Mouse (Mus musculus) pancreas, adult 10 weeks (tissue): ENCODE measurements around the gene Gata3. TPM values are rescaled to one million over a fixed set of nuclear protein-coding genes. Genes with fewer than 3 reads are reported as not detected.

Experiments used
- polyA plus RNA-seq: library from polyadenylated mRNA; stranded (reverse); fragments of 350-450 nt; fragmentation: Illumina TruSeq; extraction: RNeasy Lipid Tissue Mini Kit (QIAGEN cat#74804); gene quantifications from one replicate; pipeline ENCODE4 v1.2.3, GENCODE M21; 2015; ENCODE audit warnings: low read depth, low replicate concordance; ENCODE audit not compliant: insufficient read depth

The Gata3 gene
- polyA plus RNA-seq = not detected

GRCm38 (mm10) chr2:9889651-9890183, at the start of gene Gata3:
Gata3 (minus strand) TSS chr2:9890034.

GRCm38 (mm10) chr2:9888913-9889650, 752 bp downstream of the Gata3 start, which contains the start of gene 9230102O04Rik:
9230102O04Rik (minus strand) TSS chr2:9889540.

GRCm38 (mm10) chr2:9881051-9881591, 8.7 kb downstream of the Gata3 start, which contains the start of gene 4930412O13Rik:
4930412O13Rik (plus strand) TSS chr2:9881252.

Other genes with a start within 250 kb of the Gata3 start
- gene 4930412O13Rik, start 8.8 kb downstream of the Gata3 start, polyA plus RNA-seq = not detected
- not detected for gene 9230102O04Rik, start 494 bp downstream of the Gata3 start, polyA plus RNA-seq
- gene Taf3, start 158.6 kb upstream of the Gata3 start, polyA plus RNA-seq = 2.5 TPM
- gene Atp5c1, start 190.5 kb upstream of the Gata3 start, polyA plus RNA-seq = 51.8 TPM
- gene Kin, start 190.6 kb upstream of the Gata3 start, polyA plus RNA-seq = 6.9 TPM
- 1.9 TPM for gene Itih2, start 241.4 kb upstream of the Gata3 start, polyA plus RNA-seq